Mouse (Mus musculus): ENCODE measurements around the gene Unkl.
"Not testable (repeated sequence)": the region's sequence is repeated elsewhere in the genome, so short reads cannot be mapped to it uniquely, and the experiment has no call there.

Gene Unkl

GRCm38 (mm10) chr17:25219492-25220295, 31.5 kb downstream of the Unkl start:
- DNase-seq (ENCODE audit: low spot score) = no peak

GRCm38 (mm10) chr17:25220746-25221145, 32.5 kb downstream of the Unkl start:
- no peak for DNase-seq (ENCODE audit: low spot score)

GRCm38 (mm10) chr17:25221821-25222503, 33.8 kb downstream of the Unkl start:
- no peak for DNase-seq (ENCODE audit: low spot score)

- not testable (repeated sequence) for DNase-seq (ENCODE audit: low spot score)
Observed at GRCm38 (mm10) chr17:25222504-25222940, 34.3 kb downstream of the Unkl start.

GRCm38 (mm10) chr17:25222951-25223601, 34.9 kb downstream of the Unkl start:
- no peak for DNase-seq (ENCODE audit: low spot score)

- no peak for DNase-seq (ENCODE audit: low spot score)
Observed at GRCm38 (mm10) chr17:25224586-25225222, 36.5 kb downstream of the Unkl start.

- DNase-seq (ENCODE audit: low spot score) = no peak
Observed at GRCm38 (mm10) chr17:25225659-25226058, 37.5 kb downstream of the Unkl start.

- no peak for DNase-seq (ENCODE audit: low spot score)
Observed at GRCm38 (mm10) chr17:25227991-25228390, 39.8 kb downstream of the Unkl start.

- not testable (repeated sequence) for DNase-seq (ENCODE audit: low spot score)
Observed at GRCm38 (mm10) chr17:25230014-25230655, 41.9 kb downstream of the Unkl start.

- DNase-seq (ENCODE audit: low spot score) = no peak
Observed at GRCm38 (mm10) chr17:25230700-25231099, 42.5 kb downstream of the Unkl start.

- DNase-seq (ENCODE audit: low spot score) = not testable (repeated sequence)
Observed at GRCm38 (mm10) chr17:25231621-25232020, 43.4 kb downstream of the Unkl start.

- DNase-seq (ENCODE audit: low spot score) = no peak
Observed at GRCm38 (mm10) chr17:25235635-25236034, 47.4 kb downstream of the Unkl start.

GRCm38 (mm10) chr17:25239695-25240636, 51.8 kb downstream of the Unkl start, which contains the start of the genes Gnptg and Tsr3:
Gnptg (minus strand) TSS chr17:25240124.
Tsr3 (plus strand) TSS chr17:25240170.
- DNase-seq (ENCODE audit: low spot score) = no peak

- no peak for DNase-seq (ENCODE audit: low spot score)
Observed at GRCm38 (mm10) chr17:25243131-25243780, 55.1 kb downstream of the Unkl start.

GRCm38 (mm10) chr17:25244239-25244638, 56.0 kb downstream of the Unkl start:
- DNase-seq (ENCODE audit: low spot score) = no peak

- DNase-seq (ENCODE audit: low spot score) = no peak
Observed at GRCm38 (mm10) chr17:25248033-25248750, 60.0 kb downstream of the Unkl start.

GRCm38 (mm10) chr17:25250181-25250835, 62.1 kb downstream of the Unkl start:
- DNase-seq (ENCODE audit: low spot score) = no peak

GRCm38 (mm10) chr17:25252643-25253042, 64.4 kb downstream of the Unkl start:
- DNase-seq (ENCODE audit: low spot score) = no peak

GRCm38 (mm10) chr17:25253760-25254159, 65.6 kb downstream of the Unkl start:
- no peak for DNase-seq (ENCODE audit: low spot score)

Data from layer of hippocampus, adult 9-10 months (tissue).